Mouse (Mus musculus) ES-CJ7 (cell line): ENCODE data around the gene Kcnq1.

ENCODE experiments used
- DNase-seq: peaks from one replicate; pipeline ENCODE4 v3.0.0; 2011; ENCODE audit warnings: low read depth, low spot score

Gene Kcnq1

DNA sequence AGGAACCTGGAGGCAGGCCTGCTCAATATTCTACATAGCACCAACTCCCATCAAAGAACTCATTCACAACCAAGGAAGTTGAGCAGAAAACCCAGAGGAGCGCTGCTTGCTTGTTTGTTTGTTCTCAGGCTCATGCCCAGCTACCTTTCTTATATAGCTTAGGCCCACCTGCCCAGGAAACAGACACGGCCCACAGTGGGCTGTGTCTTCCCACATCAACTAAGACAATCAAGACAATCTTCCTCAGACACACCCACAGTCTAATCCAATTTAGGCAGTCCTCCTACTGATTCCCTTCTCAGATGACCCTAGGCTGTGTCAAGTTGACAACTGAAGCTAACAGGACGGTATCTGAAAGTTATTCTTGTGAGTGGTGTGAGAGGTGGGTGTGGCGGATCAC lies at the start of gene Kcnq1:
Kcnq1 (plus strand) TSS at position 301 of the 400 bp plus-strand sequence.
- no peak for DNase-seq

DNA sequence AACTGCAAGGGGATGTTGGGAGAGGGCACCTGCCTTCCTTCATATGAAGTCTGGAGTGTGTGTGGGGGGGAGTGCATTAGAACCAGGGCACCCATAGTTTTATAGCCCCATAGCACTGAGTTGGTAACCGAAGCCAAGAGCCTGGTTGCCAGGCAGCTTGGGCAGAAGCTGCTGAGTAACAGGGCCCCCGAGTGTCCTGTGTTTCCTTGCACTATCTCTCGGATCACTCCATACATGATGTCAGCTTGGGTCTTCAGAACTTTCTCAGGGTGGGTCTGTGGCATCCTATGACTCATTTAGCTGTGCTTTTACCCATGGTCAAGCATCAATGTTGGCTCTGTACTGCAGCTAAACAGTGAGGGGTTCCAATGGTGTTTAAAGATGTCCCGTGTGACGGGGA lies 49.1 kb upstream of the Kcnq1 start:
- DNase-seq: no peak

DNA sequence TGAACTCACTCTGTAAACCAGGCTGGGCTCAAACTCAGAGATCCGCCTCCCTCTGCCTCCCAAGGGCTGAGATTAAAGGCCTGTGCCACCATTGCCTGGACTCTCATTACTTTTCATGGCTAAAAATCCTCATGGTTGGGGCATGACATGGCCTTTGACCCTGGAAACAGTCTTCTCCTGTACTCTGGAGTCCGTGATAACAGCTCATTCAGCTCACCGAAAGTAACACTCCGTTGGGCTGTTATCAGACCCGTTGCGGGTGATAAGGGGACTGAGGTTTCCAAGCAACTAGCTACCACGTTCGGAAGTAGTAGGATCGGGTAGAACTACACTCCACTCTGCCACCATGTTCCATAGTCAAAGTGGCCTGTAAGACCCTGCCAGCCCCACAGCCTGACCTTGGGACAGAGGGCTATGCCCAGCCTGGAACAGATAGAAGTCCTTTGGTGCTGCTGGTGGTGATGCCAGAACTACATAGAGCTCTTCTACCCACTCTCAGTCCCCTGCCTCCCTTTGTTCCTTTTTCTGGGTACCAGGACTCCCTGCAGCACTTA lies 48.4 kb upstream of the Kcnq1 start:
- no peak for DNase-seq

DNA sequence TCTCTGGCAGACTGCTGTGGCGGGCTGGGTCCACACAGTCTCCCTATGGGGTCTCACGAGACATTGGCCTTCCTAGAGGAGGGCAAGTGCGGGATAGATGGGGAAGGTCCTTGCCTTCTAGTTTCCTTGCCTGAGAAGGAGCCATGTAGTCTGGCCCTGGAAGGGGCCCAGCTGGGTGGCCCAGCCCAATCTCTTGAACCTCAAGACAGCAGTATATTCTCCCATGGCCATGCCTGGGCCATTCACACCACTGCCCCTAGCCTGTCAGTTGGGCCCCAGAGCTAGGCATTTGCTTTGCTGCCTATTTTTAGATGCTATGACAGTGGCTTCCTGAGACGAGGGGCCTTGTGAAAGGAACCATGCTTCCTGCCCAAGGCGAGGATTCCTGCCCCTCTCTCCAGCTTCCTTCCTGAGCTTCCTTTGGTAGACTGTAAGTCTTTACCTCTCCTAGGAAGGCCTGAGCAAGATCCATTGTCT lies 47.9 kb upstream of the Kcnq1 start:
- no peak for DNase-seq

DNA sequence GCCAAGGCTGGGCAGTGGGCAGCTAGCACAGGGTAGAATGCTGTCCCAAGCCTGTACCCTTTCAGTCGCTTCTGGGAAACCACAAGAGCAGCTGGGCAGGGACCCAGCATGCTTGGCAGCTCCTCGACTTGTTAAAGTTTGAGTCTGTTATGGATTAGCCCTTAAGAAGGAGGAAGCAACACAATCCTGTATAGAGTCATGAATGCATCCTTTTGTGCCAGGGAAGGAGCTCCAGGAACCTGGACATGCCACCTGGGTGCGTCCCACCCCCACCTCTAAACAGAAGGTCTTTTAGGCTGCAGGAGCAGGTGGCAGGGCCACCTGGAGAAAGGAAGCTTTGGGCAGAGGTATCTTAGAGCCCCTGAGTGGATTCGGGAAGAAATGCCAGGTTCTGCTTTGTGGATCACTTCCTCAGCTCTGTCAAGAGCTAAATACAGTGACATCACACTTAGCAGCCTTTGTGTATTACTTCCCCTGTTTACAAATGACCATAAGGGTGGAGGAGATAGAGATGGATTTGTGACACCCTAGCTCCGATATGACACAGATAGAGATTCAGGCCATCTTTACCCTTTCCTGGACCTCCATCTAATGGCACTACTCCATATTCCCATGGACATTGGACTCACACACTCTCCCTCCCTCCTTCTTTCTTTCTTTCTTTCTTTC lies 46.8 kb upstream of the Kcnq1 start:
- DNase-seq: no peak

DNA sequence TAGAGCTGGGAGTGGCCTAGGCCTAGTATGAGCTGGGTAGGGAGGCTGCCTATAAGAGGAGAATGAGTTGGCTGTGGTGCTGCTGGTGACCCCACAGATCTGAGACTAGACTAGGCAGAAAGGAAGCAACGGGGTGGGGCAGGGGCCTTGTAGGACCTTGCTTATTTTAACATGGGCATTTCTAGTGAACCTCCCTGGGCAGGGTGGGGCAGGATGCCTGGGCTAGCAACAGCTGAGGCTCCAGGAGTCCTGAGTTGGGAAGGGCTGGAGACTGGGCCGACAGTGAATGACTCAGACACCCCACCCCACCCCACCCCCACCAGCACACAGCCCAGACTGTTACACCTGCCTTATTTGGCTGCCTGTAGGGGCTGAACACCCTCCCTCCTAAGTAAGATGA lies 43.5 kb upstream of the Kcnq1 start:
- peak; percentile 81 for DNase-seq

DNA sequence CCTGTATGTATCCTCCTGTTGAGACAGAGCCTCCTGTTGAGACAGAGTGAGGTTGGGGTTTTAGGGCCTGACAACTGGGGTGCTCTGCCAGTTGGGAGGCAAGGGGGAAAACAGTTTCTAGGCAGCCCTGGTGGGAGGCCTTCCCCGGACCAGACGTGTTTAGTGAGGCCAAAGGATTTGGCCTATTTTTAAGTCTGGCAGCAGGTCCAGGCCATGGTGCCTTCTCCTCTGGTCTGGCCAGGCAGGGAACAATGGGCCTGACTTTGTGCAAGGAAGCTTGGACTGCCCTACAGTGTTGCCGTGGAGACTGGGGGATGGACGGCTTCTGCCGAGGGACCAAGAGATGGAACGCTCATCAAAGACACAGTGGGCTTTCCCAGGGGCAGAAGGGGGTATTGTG lies 41.9 kb upstream of the Kcnq1 start:
- DNase-seq: no peak

DNA sequence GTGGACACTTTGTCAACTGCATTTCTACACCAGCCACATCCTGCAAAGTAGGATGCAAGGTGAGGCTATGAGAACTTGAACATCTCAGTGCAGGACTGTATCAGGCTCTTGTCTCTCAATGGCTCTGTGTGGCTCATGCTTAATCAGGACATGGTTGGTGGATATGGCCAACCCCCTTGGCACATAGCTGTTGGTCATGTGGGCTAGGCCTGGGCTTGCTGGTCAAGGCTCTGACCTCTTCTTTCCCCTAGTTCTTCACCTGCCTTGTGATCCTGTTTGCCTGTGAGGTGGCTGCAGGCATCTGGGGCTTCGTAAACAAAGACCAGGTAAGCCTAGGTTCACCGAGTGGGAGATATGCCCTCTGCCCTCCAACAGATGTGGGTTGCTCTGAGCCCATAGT lies 40.5 kb upstream of the Kcnq1 start:
- DNase-seq: no peak

DNA sequence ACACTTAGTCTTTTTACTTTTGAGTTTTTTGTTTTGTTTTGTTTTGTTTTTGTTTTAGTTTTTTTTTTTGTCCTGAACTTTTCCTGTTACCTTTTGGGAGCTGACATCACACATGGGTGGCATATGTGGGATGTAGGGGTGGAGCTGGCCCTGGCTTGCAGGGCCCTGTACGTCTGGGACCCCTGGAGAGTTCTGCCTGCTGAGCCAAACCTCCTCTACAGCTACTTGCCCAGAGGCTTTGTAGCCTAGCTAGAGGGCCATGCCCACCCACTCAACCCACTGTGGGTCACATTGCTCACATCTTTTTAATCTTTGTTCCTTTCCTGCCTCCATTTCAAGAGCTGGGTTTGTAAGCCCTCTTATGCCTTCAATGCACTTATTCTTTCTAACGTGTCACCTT lies 38.7 kb upstream of the Kcnq1 start:
- DNase-seq: no peak

DNA sequence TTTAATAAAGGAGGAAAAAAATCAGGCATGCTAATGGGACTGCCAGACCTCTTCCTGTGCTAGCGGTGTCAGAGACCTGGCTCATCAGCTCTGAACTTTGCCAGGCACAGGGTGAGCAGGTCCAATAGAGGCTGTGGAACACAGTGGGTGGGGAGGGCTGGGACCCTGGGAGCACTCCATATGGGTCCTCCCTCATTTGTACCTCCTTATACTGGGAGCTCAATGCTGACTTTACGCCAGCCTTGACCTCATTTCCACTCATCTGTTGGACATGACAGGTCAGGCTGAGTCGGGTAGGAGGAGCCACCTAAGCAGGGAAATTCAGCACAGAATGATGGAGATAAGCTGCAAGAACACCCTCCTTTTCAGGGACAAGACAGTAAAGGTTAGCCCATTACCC lies 38.3 kb upstream of the Kcnq1 start:
- DNase-seq: no peak

DNA sequence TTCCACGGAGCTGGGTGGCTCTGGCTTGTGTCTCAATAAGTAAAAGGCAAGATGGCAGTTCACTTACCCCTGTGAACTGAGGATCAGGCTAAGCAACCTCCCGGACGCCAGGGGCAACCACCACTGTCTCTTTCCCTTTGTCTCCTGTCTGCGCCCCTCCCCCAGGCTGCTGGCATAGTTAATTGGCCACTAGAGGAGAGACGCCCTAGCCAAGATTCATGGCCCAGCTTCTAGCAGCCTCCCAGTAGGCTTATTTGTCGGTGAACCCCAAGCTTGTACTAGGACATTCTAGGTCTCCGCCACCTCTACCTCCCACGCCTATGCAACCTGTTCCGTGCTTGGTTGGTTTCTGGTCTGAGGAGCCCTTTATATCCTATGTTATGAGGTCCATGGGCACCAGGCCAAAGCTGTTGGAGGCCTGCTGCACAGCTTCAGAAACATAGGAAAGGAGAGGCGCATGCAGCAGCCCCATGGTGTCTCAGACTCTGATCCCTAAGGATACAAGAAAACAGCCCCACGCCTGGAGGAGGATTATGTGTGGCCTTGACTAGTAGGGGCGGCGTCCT lies 37.8 kb upstream of the Kcnq1 start:
- DNase-seq: peak; percentile 79

DNA sequence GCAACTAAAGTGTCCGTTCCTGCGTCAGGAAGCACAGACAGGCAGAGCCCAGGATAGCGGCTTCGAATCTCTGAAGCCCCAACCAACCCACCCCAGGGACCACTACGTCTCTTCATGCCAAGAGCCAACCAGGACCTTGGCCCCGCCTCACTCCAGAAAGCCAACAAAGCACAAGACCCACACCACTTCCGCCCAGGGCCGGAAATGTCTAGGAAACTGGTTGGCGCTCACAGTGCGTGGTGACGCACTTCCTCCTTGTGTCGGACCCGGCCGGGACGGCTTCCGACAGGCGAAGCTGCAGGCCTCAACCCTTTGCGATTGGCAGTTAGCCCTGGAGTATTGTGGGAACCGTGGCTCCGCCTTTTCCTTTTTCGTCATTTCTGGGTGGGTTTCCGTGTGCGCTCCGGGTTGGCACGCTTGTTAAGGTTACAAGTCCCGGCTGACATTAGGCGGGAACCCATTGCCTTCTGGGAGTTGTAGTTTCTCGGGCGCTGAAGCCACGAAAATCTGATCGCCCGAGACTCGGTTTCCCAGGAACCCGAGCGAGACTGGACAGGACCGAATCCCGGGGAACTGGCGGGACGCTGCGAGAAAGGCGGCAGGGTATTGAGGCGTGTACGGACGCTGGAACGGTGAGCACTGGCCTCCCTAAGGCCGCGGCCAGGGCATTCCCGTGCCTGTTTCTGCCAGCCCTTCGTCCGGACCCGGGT lies 37.1 kb upstream of the Kcnq1 start, which contains the start of gene Tssc4:
Tssc4 (plus strand) TSS at position 368 of the 710 bp plus-strand sequence.
- peak; percentile 99 for DNase-seq

DNA sequence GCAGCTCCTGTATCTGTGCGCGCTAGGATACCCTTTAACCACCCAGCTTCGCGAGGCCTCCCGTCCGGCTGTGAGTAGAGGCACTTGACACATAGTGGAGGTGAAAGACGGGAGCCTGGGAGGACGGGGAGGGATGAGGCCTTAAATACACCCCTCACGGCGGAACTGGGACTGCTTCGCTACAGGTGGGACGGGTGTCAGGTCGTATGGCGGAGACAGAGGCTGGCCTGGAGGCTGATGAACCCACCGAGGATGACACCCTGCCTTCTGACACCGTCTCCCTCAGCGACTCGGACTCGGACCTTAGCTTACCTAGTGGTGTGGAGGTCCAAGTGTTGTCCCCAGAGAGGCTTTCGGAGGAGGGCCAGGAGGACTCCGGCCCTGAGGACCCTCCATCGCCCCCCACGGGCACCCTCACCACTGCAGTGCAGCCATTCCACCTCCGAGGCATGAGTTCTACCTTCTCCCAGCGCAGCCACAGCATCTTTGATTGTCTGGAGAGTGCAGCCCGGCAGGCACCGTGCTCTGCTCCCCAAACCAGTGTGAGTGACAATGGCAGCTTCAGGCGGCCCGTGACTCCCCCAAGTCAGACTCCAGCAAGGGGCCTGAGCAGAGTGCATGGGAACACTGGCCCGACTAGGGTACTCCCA lies 36.3 kb upstream of the Kcnq1 start:
- no peak for DNase-seq

DNA sequence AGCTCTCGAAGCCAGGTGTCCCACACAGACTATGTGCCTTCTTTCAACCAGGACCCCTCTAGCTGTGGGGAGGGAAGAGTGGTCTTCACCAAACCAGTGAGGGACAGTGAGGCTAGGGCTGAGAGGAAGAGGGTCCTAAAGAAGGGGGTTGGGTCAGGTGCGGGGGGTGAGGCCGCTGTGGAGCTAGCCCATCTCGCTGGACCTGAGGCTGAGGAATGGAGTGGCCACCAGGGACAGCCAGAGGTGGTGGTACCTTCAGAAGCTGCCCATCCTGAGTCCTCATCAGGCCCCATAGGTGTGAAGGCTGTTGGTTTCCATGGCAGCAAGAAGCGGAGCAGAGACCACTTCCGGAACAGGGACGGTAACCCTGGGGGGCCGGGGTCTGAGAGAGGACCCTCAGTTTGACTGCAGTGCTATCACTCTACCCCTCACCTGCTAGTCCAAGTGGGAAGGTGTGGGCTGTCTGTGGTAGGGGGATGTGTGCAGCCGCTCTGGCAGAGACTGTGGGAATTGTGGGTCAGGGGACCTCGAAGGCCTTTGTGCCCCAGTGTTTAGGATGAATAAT lies 35.6 kb upstream of the Kcnq1 start:
- DNase-seq: no peak

DNA sequence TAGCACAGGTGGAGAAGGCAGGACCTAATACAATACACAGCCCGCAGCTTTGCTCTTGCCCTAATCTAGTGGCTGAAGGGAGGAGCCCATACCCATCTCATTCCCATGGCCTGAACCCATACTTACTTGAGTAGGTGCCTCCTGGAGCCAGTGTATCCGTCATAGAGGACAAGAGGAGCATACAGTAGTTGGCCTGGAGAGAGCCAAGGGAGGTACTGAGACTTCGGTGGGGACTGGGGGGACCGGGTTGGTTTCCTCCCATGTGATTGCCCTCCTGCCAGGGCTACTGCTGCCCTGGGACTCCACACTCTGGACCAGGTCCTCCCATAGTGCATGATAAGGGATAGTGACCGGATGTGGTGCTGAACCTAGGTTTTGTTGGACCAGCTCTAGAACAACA lies 33.6 kb upstream of the Kcnq1 start:
- DNase-seq: no peak

DNA sequence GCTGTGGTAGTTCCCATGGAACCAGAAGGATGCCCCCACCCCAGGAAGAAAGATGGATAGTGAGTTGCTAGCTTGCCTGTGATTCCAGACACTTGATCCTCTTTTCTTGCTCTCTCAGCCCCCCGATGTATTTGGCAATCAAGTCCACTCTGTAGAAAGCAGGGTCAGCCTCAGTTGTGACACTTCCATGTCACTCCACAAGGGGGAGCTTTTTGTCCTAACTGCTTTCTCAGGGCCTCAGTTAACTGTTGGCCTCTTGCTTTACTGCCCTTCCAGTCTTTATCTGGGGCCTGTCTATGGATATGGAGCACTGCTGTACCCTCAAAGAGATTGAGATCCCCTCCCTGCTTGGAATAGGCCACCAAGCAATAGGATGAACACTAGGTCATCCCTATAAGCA lies 33.1 kb upstream of the Kcnq1 start:
- peak; percentile 63 for DNase-seq

DNA sequence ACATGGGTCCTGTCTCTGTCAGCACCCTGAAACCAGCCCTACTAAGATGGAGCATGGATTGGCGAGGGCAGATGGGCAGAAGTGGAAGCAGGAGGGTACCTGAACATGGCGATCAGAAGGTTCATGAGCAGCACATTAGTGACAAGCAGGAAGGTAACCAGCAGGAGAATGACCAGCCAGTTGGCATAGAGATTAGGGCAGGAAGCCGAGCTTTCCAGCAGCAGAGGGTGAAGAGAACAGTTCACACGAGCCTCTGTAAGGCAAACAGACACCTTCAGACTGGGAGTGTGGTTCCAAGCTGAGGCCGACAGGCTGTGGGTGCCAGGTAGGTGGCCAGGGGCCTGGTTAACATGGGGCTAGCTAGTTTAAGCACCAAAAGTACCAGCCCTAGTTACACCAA lies 30.8 kb upstream of the Kcnq1 start:
- no peak for DNase-seq

DNA sequence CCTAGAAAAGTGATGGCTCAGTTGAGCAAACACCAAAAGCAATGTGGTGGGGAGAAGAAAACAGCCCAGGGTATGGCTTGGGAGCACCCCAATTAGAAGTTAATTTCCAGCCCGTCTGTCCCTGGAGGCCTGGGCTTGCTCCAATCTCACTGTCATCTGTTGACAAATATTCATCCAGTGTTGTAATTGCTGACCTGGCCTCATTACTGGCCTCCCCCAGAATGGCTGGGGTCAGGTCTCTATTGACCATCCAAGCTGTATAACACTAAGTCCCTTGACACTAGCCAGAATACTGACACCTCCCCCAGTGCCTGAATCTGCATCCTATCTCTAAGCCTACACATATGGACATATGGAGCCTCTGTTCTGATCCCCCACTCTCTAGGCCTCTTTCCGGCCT lies 28.8 kb upstream of the Kcnq1 start:
- DNase-seq: no peak

DNA sequence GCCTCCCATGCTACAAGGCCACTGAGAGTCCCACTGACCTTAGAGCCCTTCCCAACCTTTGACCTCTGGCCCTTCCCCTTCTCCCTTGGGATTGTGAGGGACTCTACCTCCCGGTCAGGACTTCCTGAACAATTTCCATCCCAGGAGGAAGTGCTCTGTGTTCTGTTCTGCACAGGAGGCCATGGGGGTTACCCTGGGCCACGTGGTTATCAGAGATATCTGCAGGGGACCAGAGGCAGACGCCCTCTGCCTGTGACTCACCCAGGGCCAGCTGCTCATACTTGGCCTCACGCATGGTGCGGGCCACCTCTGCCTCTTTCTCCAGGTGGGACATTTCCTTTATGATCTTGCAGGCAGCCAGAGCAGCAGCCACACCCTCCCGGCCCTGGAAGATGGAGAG lies 24.1 kb upstream of the Kcnq1 start:
- DNase-seq: no peak

DNA sequence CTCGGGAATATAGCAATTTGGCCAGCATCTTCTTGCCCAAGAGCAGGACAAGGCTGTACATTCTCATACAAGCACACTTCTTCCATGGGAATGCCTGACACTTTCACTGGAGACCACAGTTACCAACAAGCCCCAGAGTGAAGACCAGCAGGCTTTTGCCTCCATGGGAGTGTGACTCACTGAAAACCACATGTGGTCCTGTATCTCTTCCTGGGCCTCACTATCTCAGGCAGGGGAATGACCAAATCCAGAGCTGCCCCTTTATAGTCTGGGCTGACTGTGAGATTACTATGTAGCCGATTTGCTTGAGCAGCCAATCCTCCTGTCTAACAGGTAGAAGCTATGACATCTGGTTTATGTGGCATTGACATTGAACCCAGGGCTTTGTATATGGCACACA lies 22.5 kb upstream of the Kcnq1 start:
- DNase-seq: no peak

DNA sequence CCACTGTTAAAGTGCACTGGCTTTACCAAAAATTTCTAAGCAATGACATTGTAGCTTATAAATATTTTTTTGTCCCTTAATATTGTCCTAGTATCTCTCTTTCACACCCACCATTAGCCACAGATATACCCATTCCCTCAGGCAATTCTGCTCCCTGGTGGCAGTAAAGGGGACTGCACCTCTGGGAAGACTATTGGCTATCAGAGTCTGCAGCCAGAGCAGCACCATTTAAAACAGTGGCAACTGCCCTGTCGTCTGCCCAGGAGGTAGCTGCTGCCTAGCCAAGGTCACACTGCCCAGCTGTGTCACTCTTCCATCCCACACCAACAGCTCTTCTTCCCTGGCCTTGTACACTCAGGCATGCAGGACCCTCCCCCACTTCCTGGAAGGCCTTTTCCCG lies 19.8 kb upstream of the Kcnq1 start:
- peak; percentile 63 for DNase-seq

DNA sequence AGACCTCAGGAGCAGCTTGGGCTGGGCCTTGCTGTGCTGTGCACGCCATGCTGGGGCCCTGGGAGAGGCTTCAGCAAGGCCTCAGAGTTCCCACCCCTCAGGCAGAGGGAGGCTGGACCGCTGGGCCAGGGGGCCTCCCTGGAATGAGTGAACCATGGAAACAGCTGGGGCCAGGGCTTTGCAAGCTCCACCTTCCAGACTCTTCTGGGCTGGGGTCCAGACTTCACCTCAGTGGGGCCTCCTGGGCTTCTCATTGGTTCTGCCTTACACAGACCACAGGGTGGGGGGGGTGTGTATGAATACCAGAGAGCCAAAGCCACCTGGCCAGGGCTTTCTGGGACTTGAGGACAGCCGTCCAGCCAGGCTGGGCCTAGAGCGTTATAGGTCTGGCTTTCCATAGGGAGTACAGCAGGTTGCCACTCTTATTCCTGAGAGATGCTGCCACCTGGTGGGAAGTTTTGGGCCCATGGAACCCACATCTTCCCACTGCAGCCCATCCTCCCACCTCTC lies 19.0 kb upstream of the Kcnq1 start:
- DNase-seq: peak; percentile 71
